Mouse (Mus musculus): Measurements from ENCODE around the gene Hps1. TPM values are rescaled to one million over a fixed set of nuclear protein-coding genes. Genes with fewer than 3 reads are reported as not detected.

The Hps1 gene
- polyA plus RNA-seq, 1 experiment from 2014 or later: 16.9 TPM

Other genes with a start within 250 kb of the Hps1 start
- 0.41 and 0.55 TPM in 2 replicates for gene Loxl4, start 167.2 kb downstream of the Hps1 start, polyA plus RNA-seq (2016; fragmentation: Nextera tagmentation; extraction: Ambion mirVana)
- gene Pyroxd2, start 27.2 kb downstream of the Hps1 start, polyA plus RNA-seq (2016; fragmentation: Nextera tagmentation; extraction: Ambion mirVana): 1.2 and 1.9 TPM in 2 replicates

Data from neural tube, embryonic 12.5 days (tissue).